Mouse (Mus musculus): ENCODE results near the gene Tlcd1.

DNA sequence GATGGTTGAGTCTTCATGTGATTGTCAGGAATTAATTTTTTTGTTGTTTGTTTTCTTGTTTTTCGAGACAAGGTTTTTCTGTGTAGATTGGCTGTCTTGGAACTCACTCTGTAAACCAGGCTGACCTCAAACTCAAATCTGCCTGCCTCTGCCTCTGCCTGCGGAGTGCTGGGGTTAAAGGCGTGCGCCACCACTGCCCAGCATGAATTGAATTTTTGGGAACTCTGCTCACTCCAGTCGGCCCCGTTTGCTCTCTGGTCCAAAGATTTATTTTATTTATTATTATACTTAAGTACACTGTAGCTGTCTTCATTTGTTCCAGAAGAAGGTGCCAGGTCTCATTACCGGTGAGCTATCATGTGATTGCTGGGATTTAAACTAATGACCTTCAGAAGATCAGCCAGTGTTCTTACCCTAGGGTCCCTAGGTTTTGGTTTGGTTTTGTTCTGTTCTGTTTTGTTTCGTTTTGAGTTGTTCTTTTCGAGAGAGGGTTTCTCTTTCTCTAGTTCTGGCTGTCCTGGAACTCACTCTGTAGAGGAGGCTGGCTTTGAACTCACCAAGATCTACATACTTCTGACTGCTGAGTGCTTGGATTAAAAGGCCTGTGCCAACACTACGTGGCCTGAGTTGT is 7.5 kb downstream of the Tlcd1 start:
- TF ChIP-seq POLR2A (IDR thresholded peaks at IDR 0.05; ENCODE audit: extremely low read depth, insufficient read depth, low read length) (no peak), CTCF (IDR thresholded peaks at IDR 0.05; ENCODE audit: low read depth, low read length) (no peak)
